Mouse (Mus musculus) MEL (cell line): ENCODE data around the gene Ppig.

Experiments used
- CHD2 ChIP-seq: IDR thresholded peaks from 2 replicates; pipeline ENCODE4 v1.6.1; 2011; ENCODE audit warnings: low read length, improper control_type of control experiment
- CTCF ChIP-seq, 3 experiments: IDR thresholded peaks in 2 of 3; conservative IDR thresholded peaks in 1 of 3; 2 replicates each; pipeline ENCODE4 v1.5.1; 2011 to 2012; ENCODE audit warnings: low read length in 3 of 3, low read depth in 2 of 3, mild to moderate bottlenecking in 2 of 3, improper control_type of control experiment in 1 of 3, inconsistent platforms in 1 of 3, mixed read lengths in 1 of 3, moderate library complexity in 1 of 3; ENCODE audit not compliant: control insufficient read depth in 1 of 3, insufficient read depth in 1 of 3, poor library complexity in 1 of 3, severe bottlenecking in 1 of 3
- EP300 ChIP-seq, 2 experiments: IDR thresholded peaks; 2 replicates each; pipeline ENCODE4 v1.6.1; 2011; ENCODE audit warnings: improper control_type of control experiment in 2 of 2, low read length in 2 of 2, low read depth in 1 of 2, mild to moderate bottlenecking in 1 of 2
- MYC ChIP-seq: IDR thresholded peaks from 2 replicates; pipeline ENCODE4 v1.6.1; 2011; ENCODE audit warnings: low read depth, mild to moderate bottlenecking, low read length, improper control_type of control experiment, moderate library complexity
- NELFE ChIP-seq: IDR thresholded peaks from 2 replicates; pipeline ENCODE4 v1.6.1; 2011; ENCODE audit warnings: low read depth, low read length, improper control_type of control experiment
- POLR2A ChIP-seq, 2 experiments: IDR thresholded peaks; 2 replicates each; pipeline ENCODE4 v1.6.1; 2011 to 2012; ENCODE audit warnings: low read length in 2 of 2, mild to moderate bottlenecking in 2 of 2, control low read depth in 1 of 2, improper control_type of control experiment in 1 of 2, low read depth in 1 of 2, moderate library complexity in 1 of 2; ENCODE audit not compliant: control insufficient read depth in 1 of 2, insufficient read depth in 1 of 2, poor library complexity in 1 of 2

- no peak for TF ChIP-seq CHD2
- no peak for TF ChIP-seq MYC
- TF ChIP-seq NELFE = no peak
- no peak for TF ChIP-seq EP300 (IDR thresholded peaks at IDR 0.05; ENCODE audit: low read depth in 1 of 2, low read length in 2 of 2)
- no peak for TF ChIP-seq CTCF (IDR thresholded peaks at IDR 0.05 in 2 of 3, conservative IDR thresholded peaks at IDR 0.05 in 1 of 3; ENCODE audit: control insufficient read depth in 1 of 3, insufficient read depth in 1 of 3, low read depth in 2 of 3, low read length in 3 of 3, poor library complexity in 1 of 3, severe bottlenecking in 1 of 3)
- TF ChIP-seq POLR2A (IDR thresholded peaks at IDR 0.05; ENCODE audit: control insufficient read depth in 1 of 2, insufficient read depth in 1 of 2, low read depth in 1 of 2, low read length in 2 of 2, poor library complexity in 1 of 2) = no peak
Measured at GRCm38 (mm10) chr2:69716483-69716882, 5.9 kb upstream of the Ppig start.
